Mouse (Mus musculus) midbrain, embryonic 14.5 days (tissue): ENCODE results near the gene C1qtnf5. TPM values are rescaled to one million over a fixed set of nuclear protein-coding genes. Genes with fewer than 3 reads are reported as not detected.

ENCODE experiments used
- ATAC-seq: fragments of 200-750 bp; cut with Nextera tagmentation; 2 replicates; pipeline ENCODE4 v1.8.0; 2017; ENCODE audit warnings: moderate number of reproducible peaks, moderate library complexity; ENCODE audit not compliant: low FRiP score, low TSS enrichment
- DNase-seq: peaks from one replicate; pipeline ENCODE4 v3.0.0-alpha.2; 2015
- H3K27ac ChIP-seq: fragments of 300-500 bp; sonication (generic); replicated peaks from 2 replicates; pipeline ENCODE4 v1.5.1; 2014; ENCODE audit warnings: mild to moderate bottlenecking, low read depth, low read length, moderate library complexity
- H3K27me3 ChIP-seq: fragments of 300-500 bp; sonication (generic); 2 replicates; pipeline ENCODE4 v1.6.1; 2014; ENCODE audit warnings: low read length, control low read depth, mixed read lengths; ENCODE audit not compliant: control insufficient read depth, insufficient read depth
- H3K36me3 ChIP-seq: fragments of 300-500 bp; sonication (generic); 2 replicates; pipeline ENCODE4 v1.6.1; 2014; ENCODE audit warnings: low read length, control low read depth; ENCODE audit not compliant: control insufficient read depth, insufficient read depth
- H3K4me1 ChIP-seq: fragments of 300-500 bp; sonication (generic); 2 replicates; pipeline ENCODE4 v1.6.1; 2014; ENCODE audit warnings: mild to moderate bottlenecking, antibody characterized with exemption, low read length, control low read depth; ENCODE audit not compliant: control insufficient read depth, insufficient read depth
- H3K4me2 ChIP-seq: fragments of 300-500 bp; sonication (generic); 2 replicates; pipeline ENCODE4 v1.6.1; 2014; ENCODE audit warnings: mild to moderate bottlenecking, low read length, moderate library complexity
- H3K4me3 ChIP-seq: fragments of 300-500 bp; sonication (generic); replicated peaks from 2 replicates; pipeline ENCODE4 v1.5.1; 2014; ENCODE audit warnings: low read depth, low read length
- H3K9ac ChIP-seq: fragments of 300-500 bp; sonication (generic); replicated peaks from 2 replicates; pipeline ENCODE4 v1.6.1; 2014; ENCODE audit warnings: mild to moderate bottlenecking, low read length, moderate library complexity
- H3K9me3 ChIP-seq: fragments of 300-500 bp; sonication (generic); 2 replicates; pipeline ENCODE4 v1.6.1; 2016; ENCODE audit warnings: low read length, control low read depth, mixed read lengths; ENCODE audit not compliant: control insufficient read depth
- WGBS: fragments of 180-500 bp; shearing (Covaris S2); extraction: QIAGEN DNeasy Blood & Tissue Kit; methylation state at CpG from one replicate; pipeline ENCODE4 v1.1.7; 2014; 5-methylcytosine and 5-hydroxymethylcytosine counted together
- polyA plus RNA-seq: library from polyadenylated mRNA; unstranded; fragments of >200 nt; fragmentation: Nextera tagmentation; extraction: Ambion mirVana; gene quantifications from 2 replicates; pipeline ENCODE4 v1.2.1, GENCODE M21; 2014

The C1qtnf5 gene
- polyA plus RNA-seq, 1 experiment from 2014 or later: 3.7 TPM

GRCm38 (mm10) chr9:44088877-44089608 is 18.0 kb upstream of the C1qtnf5 start:
- H3K9ac ChIP-seq: no peak overlapping the region
- no peaks in the 10 kb centered on the region for H3K36me3 ChIP-seq
- H3K4me1 ChIP-seq: peaks cover 7% of the 10 kb centered on the region
- no peaks in the 10 kb centered on the region for H3K9me3 ChIP-seq
- WGBS: 75% methylated on average over 12 of the region's 12 CpGs
- no peak for DNase-seq
- H3K27ac ChIP-seq: no peak overlapping the region
- peaks cover 14% of the 10 kb centered on the region for H3K27me3 ChIP-seq
- no peak overlapping the region for H3K4me2 ChIP-seq
- ATAC-seq: no peak
- H3K4me3 ChIP-seq: no peak overlapping the region

- Histone ChIP-seq H3K36me3 (no peaks in the 10 kb centered on the region), H3K4me1 (0 out of 2 replicates have a peak, but pooled peaks cover 7% of the 10 kb centered on the region), H3K27ac (no peak overlapping the region), H3K9ac (no peak overlapping the region), H3K9me3 (no peaks in the 10 kb centered on the region), H3K4me2 (peak overlapping the region; percentile 45), H3K27me3 (no peaks in the 10 kb centered on the region), H3K4me3 (no peak overlapping the region)
- 30% methylated on average over 24 of the region's 24 CpGs for WGBS
- DNase-seq (peak; percentile 87), ATAC-seq (no peak; the same call in 1 of the 2 replicates)
These were observed 13.2 kb upstream of the C1qtnf5 start for GRCm38 (mm10) chr9:44093612-44094503.

- Histone ChIP-seq H3K4me2 (no peak overlapping the region), H3K27ac (no peak overlapping the region), H3K9ac (no peak overlapping the region), H3K4me1 (0 out of 2 replicates have a peak, but pooled peaks cover 7% of the 10 kb centered on the region), H3K27me3 (no peaks in the 10 kb centered on the region), H3K4me3 (no peak overlapping the region), H3K36me3 (no peaks in the 10 kb centered on the region), H3K9me3 (no peaks in the 10 kb centered on the region)
- ATAC-seq (no peak), DNase-seq (no peak)
- WGBS: 81% methylated on average over 3 of the region's 3 CpGs
These were observed 12.3 kb upstream of the C1qtnf5 start for GRCm38 (mm10) chr9:44094737-44095136.

GRCm38 (mm10) chr9:44095781-44096180 is 11.3 kb upstream of the C1qtnf5 start:
- Histone ChIP-seq H3K27ac (no peak overlapping the region), H3K36me3 (no peaks in the 10 kb centered on the region), H3K9me3 (no peaks in the 10 kb centered on the region), H3K9ac (no peak overlapping the region), H3K4me2 (no peak overlapping the region), H3K4me1 (0 out of 2 replicates have a peak, but pooled peaks cover 7% of the 10 kb centered on the region), H3K4me3 (no peak overlapping the region), H3K27me3 (no peaks in the 10 kb centered on the region)
- ATAC-seq (no peak), DNase-seq (no peak)
- WGBS: 88% methylated on average over 9 of the region's 9 CpGs

GRCm38 (mm10) chr9:44096536-44096935 is 10.5 kb upstream of the C1qtnf5 start:
- H3K27me3 ChIP-seq: no peaks in the 10 kb centered on the region

GRCm38 (mm10) chr9:44101490-44101889 is 5.6 kb upstream of the C1qtnf5 start, which contains the start of gene Mfrp:
Mfrp (plus strand) TSS chr9:44101729.
- Histone ChIP-seq H3K27me3 (no peaks in the 10 kb centered on the region), H3K4me3 (no peak within 1 kb of the TSS), H3K27ac (no peak within 1 kb of the TSS), H3K4me1 (0 out of 2 replicates have a peak, but pooled peaks cover 4% of the 10 kb centered on the region), H3K9ac (0 out of 2 replicates have a peak within 1 kb of the TSS, but pooled peaks have one; percentile 12), H3K9me3 (no peaks in the 10 kb centered on the region), H3K4me2 (no peak within 1 kb of the TSS), H3K36me3 (no peaks in the 10 kb centered on the region; the same call in 1 of the 2 replicates)
- 28% methylated on average over 9 of the region's 9 CpGs for WGBS
- DNase-seq (no peak), ATAC-seq (no peak)

More at GRCm38 (mm10) chr9:44096536-44096935, 10.5 kb upstream of the C1qtnf5 start:
- WGBS: 11% methylated on average over 9 of the region's 9 CpGs
- no peaks in the 10 kb centered on the region for H3K36me3 ChIP-seq
- H3K4me1 ChIP-seq: 0 out of 2 replicates have a peak, but pooled peaks cover 7% of the 10 kb centered on the region
- no peaks in the 10 kb centered on the region for H3K9me3 ChIP-seq
- H3K4me3 ChIP-seq: no peak overlapping the region
- ATAC-seq (no peak; the same call in 1 of the 2 replicates), DNase-seq (peak; percentile 74)
- no peak overlapping the region for H3K9ac ChIP-seq
- H3K4me2 ChIP-seq: no peak overlapping the region
- peak overlapping the region; percentile 57; the same call in 1 of the 2 replicates for H3K27ac ChIP-seq

GRCm38 (mm10) chr9:44104881-44105280 is 2.2 kb upstream of the C1qtnf5 start:
- H3K9me3 ChIP-seq: no peaks in the 10 kb centered on the region
- H3K9ac ChIP-seq: no peak overlapping the region
- H3K4me3 ChIP-seq: no peak overlapping the region
- WGBS: 94% methylated on average over 7 of the region's 7 CpGs
- no peak overlapping the region for H3K4me2 ChIP-seq
- H3K27me3 ChIP-seq: no peaks in the 10 kb centered on the region
- peaks cover 5% of the 10 kb centered on the region for H3K36me3 ChIP-seq
- peaks cover 26% of the 10 kb centered on the region for H3K4me1 ChIP-seq
- DNase-seq (no peak), ATAC-seq (no peak)
- no peak overlapping the region for H3K27ac ChIP-seq

GRCm38 (mm10) chr9:44105781-44106180 is 1.3 kb upstream of the C1qtnf5 start:
- Histone ChIP-seq H3K27me3 (no peaks in the 10 kb centered on the region), H3K4me3 (no peak overlapping the region), H3K9me3 (no peaks in the 10 kb centered on the region), H3K4me2 (no peak overlapping the region), H3K9ac (no peak overlapping the region), H3K36me3 (peaks cover 5% of the 10 kb centered on the region), H3K27ac (no peak overlapping the region), H3K4me1 (peaks cover 26% of the 10 kb centered on the region)
- DNase-seq (no peak), ATAC-seq (no peak)
- WGBS: 89% methylated on average over 10 of the region's 10 CpGs
